Mouse (Mus musculus): ENCODE measurements around the gene Cdrt4. TPM values are rescaled to one million over a fixed set of nuclear protein-coding genes. Genes with fewer than 3 reads are reported as not detected.

The Cdrt4 gene
- total and polyA plus RNA-seq, 3 experiments, result not detected

DNA sequence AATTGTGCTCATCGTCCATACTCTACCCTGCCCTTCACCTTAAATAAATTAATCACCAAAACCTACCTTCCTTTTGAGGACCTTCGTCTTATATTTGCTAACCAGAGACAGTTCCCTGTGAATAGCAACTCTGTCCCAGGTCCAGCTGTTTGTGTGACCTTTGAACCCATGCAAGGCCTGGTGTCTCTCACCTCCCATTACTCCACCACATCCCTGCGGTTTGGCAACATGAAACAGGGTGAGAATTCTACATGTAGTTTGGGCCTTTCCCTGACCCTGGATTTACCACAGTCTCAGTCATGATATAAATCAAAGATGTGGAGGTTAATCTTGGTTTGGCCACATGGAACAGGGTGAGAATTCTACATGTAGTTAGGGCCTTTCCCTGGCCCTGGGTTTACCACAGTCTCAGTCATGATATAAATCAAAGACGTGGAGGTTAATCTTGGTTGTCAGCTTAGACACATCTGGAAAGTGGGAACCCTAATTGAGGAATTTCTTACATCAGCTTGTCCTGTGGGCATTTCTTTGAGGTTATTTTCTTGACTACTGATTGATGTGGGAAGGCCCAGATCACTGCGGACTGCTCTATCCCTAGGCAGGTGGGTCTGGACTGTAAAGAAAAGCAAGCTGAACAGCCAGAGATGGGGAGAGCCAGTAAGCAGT is 70.3 kb downstream of the Cdrt4 start:
- TF ChIP-seq TCF12 (IDR thresholded peaks at IDR 0.05; ENCODE audit: low read depth, low read length), result no peak
- TF ChIP-seq SMC3 (IDR thresholded peaks at IDR 0.05; ENCODE audit: low read depth, low read length), result no peak
- TF ChIP-seq ZMIZ1 (IDR thresholded peaks at IDR 0.05; ENCODE audit: low read depth, low read length), result no peak
- no peak for TF ChIP-seq POLR2AphosphoS5 (IDR thresholded peaks at IDR 0.05; ENCODE audit: borderline replicate concordance, low read depth, low read length)
- TF ChIP-seq POLR2AphosphoS2 (IDR thresholded peaks at IDR 0.05; ENCODE audit: low read length), result no peak
- TF ChIP-seq MYC (IDR thresholded peaks at IDR 0.05; ENCODE audit: low read depth, low read length), result no peak
- no peak for TF ChIP-seq CHD2 (IDR thresholded peaks at IDR 0.05; ENCODE audit: low read length)
- no peak for TF ChIP-seq ZKSCAN1 (IDR thresholded peaks at IDR 0.05; ENCODE audit: low read depth, low read length)
- TF ChIP-seq MAZ (IDR thresholded peaks at IDR 0.05; ENCODE audit: low read depth, low read length), result no peak
- TF ChIP-seq HCFC1 (IDR thresholded peaks at IDR 0.05; ENCODE audit: low read depth, low read length), result no peak
- TF ChIP-seq USF1 (IDR thresholded peaks at IDR 0.05; ENCODE audit: low read depth, low read length), result no peak
- TF ChIP-seq GABPA (IDR thresholded peaks at IDR 0.05; ENCODE audit: low read depth, low read length), result no peak
- TF ChIP-seq TAL1 (IDR thresholded peaks at IDR 0.05; ENCODE audit: low read length), result no peak
- H3K4me3 ChIP-seq (ENCODE audit: control insufficient read depth in 1 of 2, insufficient read depth in 1 of 2, low read depth in 2 of 2, low read length in 2 of 2), result no peak overlapping the region
- H3K27ac ChIP-seq (ENCODE audit: control insufficient read depth, low read depth, low read length), result no peak overlapping the region
- H3K27me3 ChIP-seq (ENCODE audit: control insufficient read depth in 1 of 2, insufficient read depth in 2 of 2, low read length in 2 of 2), result no peaks in the 10 kb centered on the region
- no peak for DNase-seq (ENCODE audit: low read depth, low spot score)
- no peaks in the 10 kb centered on the region for H3K9me3 ChIP-seq (replicated peaks; ENCODE audit: insufficient read depth, low read length)
- H3K79me2 ChIP-seq (ENCODE audit: control insufficient read depth, insufficient read depth, low read length, poor library complexity), result no peaks in the 10 kb centered on the region
- H3K36me3 ChIP-seq (ENCODE audit: control insufficient read depth in 1 of 2, insufficient read depth in 2 of 2, low read length in 2 of 2), result no peaks in the 10 kb centered on the region
- no peak overlapping the region for H3K9ac ChIP-seq (ENCODE audit: control insufficient read depth, low read depth, low read length, poor library complexity, severe bottlenecking)
- H3K4me1 ChIP-seq (ENCODE audit: control insufficient read depth in 1 of 2, insufficient read depth in 2 of 2, low read length in 2 of 2), result no peaks in the 10 kb centered on the region

- Histone ChIP-seq H3K9ac (ENCODE audit: control insufficient read depth, low read depth, low read length, poor library complexity, severe bottlenecking) (no peak overlapping the region), H3K36me3 (ENCODE audit: control insufficient read depth in 1 of 2, insufficient read depth in 2 of 2, low read length in 2 of 2) (no peaks in the 10 kb centered on the region), H3K27ac (ENCODE audit: control insufficient read depth, low read depth, low read length) (no peak overlapping the region), H3K4me3 (ENCODE audit: control insufficient read depth in 1 of 2, insufficient read depth in 1 of 2, low read depth in 2 of 2, low read length in 2 of 2) (no peak overlapping the region), H3K4me1 (ENCODE audit: control insufficient read depth in 1 of 2, insufficient read depth in 2 of 2, low read length in 2 of 2) (no peaks in the 10 kb centered on the region), H3K79me2 (ENCODE audit: control insufficient read depth, insufficient read depth, low read length, poor library complexity) (no peaks in the 10 kb centered on the region), H3K27me3 (ENCODE audit: control insufficient read depth in 1 of 2, insufficient read depth in 2 of 2, low read length in 2 of 2) (no peaks in the 10 kb centered on the region), H3K9me3 (replicated peaks; ENCODE audit: insufficient read depth, low read length) (no peaks in the 10 kb centered on the region)
- no peak for DNase-seq (ENCODE audit: low read depth, low spot score)
- TF ChIP-seq POLR2AphosphoS2 (IDR thresholded peaks at IDR 0.05; ENCODE audit: low read length), result no peak
- no peak for TF ChIP-seq MAZ (IDR thresholded peaks at IDR 0.05; ENCODE audit: low read depth, low read length)
- TF ChIP-seq KAT2A (conservative IDR thresholded peaks at IDR 0.05; ENCODE audit: low read depth, low read length), result no peak
- no peak for TF ChIP-seq RCOR1 (IDR thresholded peaks at IDR 0.05; ENCODE audit: low read depth, low read length)
- TF ChIP-seq GABPA (IDR thresholded peaks at IDR 0.05; ENCODE audit: low read depth, low read length), result no peak
- no peak for TF ChIP-seq MAFK (IDR thresholded peaks at IDR 0.05; ENCODE audit: borderline replicate concordance, low read depth, low read length)
- TF ChIP-seq ZC3H11A (IDR thresholded peaks at IDR 0.05; ENCODE audit: low read depth, low read length), result no peak
- TF ChIP-seq ELF1 (IDR thresholded peaks at IDR 0.05; ENCODE audit: low read depth, low read length), result no peak
- no peak for TF ChIP-seq GATA1 (IDR thresholded peaks at IDR 0.05; ENCODE audit: low read depth, low read length)
- TF ChIP-seq ZNF384 (IDR thresholded peaks at IDR 0.05; ENCODE audit: low read depth, low read length), result no peak
- TF ChIP-seq SMC3 (IDR thresholded peaks at IDR 0.05; ENCODE audit: low read depth, low read length), result no peak
These were observed 72.5 kb downstream of the Cdrt4 start for GRCm38 (mm10) chr11:63023461-63023860.
